Mouse (Mus musculus): ENCODE data around the gene Psmd7.

Psmd7 gene

DNA sequence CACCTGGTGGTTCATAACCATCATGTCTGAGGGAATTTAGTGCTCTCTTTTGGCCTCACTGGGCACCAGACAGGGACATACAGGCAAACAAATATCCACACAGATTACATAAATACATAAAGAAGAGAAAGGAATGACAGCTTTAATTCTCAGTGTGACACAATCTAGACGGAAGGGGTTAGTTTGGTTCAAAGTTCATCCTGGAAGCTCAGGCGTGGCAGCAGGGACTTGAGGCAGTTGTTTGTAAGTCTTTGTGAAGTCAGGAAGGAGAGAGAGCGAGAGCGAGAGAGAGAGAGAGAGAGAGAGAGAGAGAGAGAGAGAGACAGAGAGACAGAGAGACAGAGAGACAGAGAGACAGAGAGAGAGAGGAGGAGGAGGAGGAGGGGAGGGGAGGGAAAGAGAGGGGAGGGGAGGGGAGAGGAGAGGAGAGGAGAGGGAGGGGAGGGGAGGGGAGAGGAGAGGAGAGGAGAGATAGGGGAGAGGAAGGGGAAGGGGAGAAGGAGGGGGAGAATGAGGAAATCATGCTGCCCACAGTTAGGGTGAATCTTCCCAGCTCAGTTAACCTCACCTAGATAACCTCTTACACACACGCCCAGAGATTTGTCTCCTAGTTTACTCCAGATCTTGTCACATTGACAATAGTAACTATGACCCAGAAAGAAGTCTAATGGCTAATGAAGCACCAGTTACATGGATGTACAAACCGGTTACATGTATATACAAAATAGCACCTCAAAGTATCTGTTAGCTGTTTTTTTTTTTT lies 5.9 kb upstream of the Psmd7 start:
- Histone ChIP-seq H3K4me1 (replicated peaks; ENCODE audit: low read depth, low read length) (peaks cover 55% of the 10 kb centered on the region), H3K4me3 (replicated peaks; ENCODE audit: low read length) (no peak overlapping the region), H3K36me3 (ENCODE audit: insufficient read depth, low read length) (peaks cover 7% of the 10 kb centered on the region), H3K27me3 (ENCODE audit: insufficient read depth, low read length) (no peaks in the 10 kb centered on the region), H3K9me3 (ENCODE audit: low read length) (peaks cover 11% of the 10 kb centered on the region)
- no peak for TF ChIP-seq NANOG (IDR thresholded peaks at IDR 0.05; ENCODE audit: borderline replicate concordance, low read length)
- no peak for TF ChIP-seq POU5F1 (IDR thresholded peaks at IDR 0.05; ENCODE audit: borderline replicate concordance, low read length)
- TF ChIP-seq CTCF (conservative IDR thresholded peaks at IDR 0.05; ENCODE audit: low read length), result no peak

GRCm38 (mm10) chr8:107587429-107587994 lies 752 bp downstream of the Psmd7 start:
- H3K36me3 ChIP-seq (ENCODE audit: insufficient read depth, low read length), result peaks cover 43% of the 10 kb centered on the region
- peak overlapping the region; percentile 98 for H3K4me3 ChIP-seq (replicated peaks; ENCODE audit: low read length)
- H3K4me1 ChIP-seq (replicated peaks; ENCODE audit: low read depth, low read length), result peaks cover 50% of the 10 kb centered on the region
- H3K9me3 ChIP-seq (ENCODE audit: low read length), result no peaks in the 10 kb centered on the region
- TF ChIP-seq POU5F1 (IDR thresholded peaks at IDR 0.05; ENCODE audit: borderline replicate concordance, low read length) (no peak), NANOG (IDR thresholded peaks at IDR 0.05; ENCODE audit: borderline replicate concordance, low read length) (no peak), CTCF (conservative IDR thresholded peaks at IDR 0.05; ENCODE audit: low read length) (no peak)
- no peaks in the 10 kb centered on the region for H3K27me3 ChIP-seq (ENCODE audit: insufficient read depth, low read length)

GRCm38 (mm10) chr8:107582136-107582535 lies 6.1 kb downstream of the Psmd7 start:
- Histone ChIP-seq H3K4me3 (replicated peaks; ENCODE audit: low read length) (no peak overlapping the region), H3K4me1 (replicated peaks; ENCODE audit: low read depth, low read length) (peaks cover 89% of the 10 kb centered on the region), H3K27me3 (ENCODE audit: insufficient read depth, low read length) (no peaks in the 10 kb centered on the region), H3K9me3 (ENCODE audit: low read length) (no peaks in the 10 kb centered on the region), H3K36me3 (ENCODE audit: insufficient read depth, low read length) (peaks cover 96% of the 10 kb centered on the region)
- TF ChIP-seq CTCF (conservative IDR thresholded peaks at IDR 0.05; ENCODE audit: low read length) (no peak), POU5F1 (IDR thresholded peaks at IDR 0.05; ENCODE audit: borderline replicate concordance, low read length) (no peak), NANOG (IDR thresholded peaks at IDR 0.05; ENCODE audit: borderline replicate concordance, low read length) (no peak)

GRCm38 (mm10) chr8:107581536-107581935 lies 6.7 kb downstream of the Psmd7 start:
- Histone ChIP-seq H3K36me3 (ENCODE audit: insufficient read depth, low read length) (peaks cover 93% of the 10 kb centered on the region), H3K4me3 (replicated peaks; ENCODE audit: low read length) (no peak overlapping the region), H3K9me3 (ENCODE audit: low read length) (no peaks in the 10 kb centered on the region), H3K4me1 (replicated peaks; ENCODE audit: low read depth, low read length) (peaks cover 87% of the 10 kb centered on the region), H3K27me3 (ENCODE audit: insufficient read depth, low read length) (no peaks in the 10 kb centered on the region)
- TF ChIP-seq CTCF (conservative IDR thresholded peaks at IDR 0.05; ENCODE audit: low read length) (no peak), POU5F1 (IDR thresholded peaks at IDR 0.05; ENCODE audit: borderline replicate concordance, low read length) (no peak), NANOG (IDR thresholded peaks at IDR 0.05; ENCODE audit: borderline replicate concordance, low read length) (no peak)

GRCm38 (mm10) chr8:107580879-107581278 lies 7.4 kb downstream of the Psmd7 start:
- H3K4me3 ChIP-seq (replicated peaks; ENCODE audit: low read length), result no peak overlapping the region
- H3K36me3 ChIP-seq (ENCODE audit: insufficient read depth, low read length), result peaks cover 86% of the 10 kb centered on the region
- no peaks in the 10 kb centered on the region for H3K27me3 ChIP-seq (ENCODE audit: insufficient read depth, low read length)
- TF ChIP-seq NANOG (IDR thresholded peaks at IDR 0.05; ENCODE audit: borderline replicate concordance, low read length), result no peak
- no peak for TF ChIP-seq CTCF (conservative IDR thresholded peaks at IDR 0.05; ENCODE audit: low read length)
- no peak for TF ChIP-seq POU5F1 (IDR thresholded peaks at IDR 0.05; ENCODE audit: borderline replicate concordance, low read length)
- H3K4me1 ChIP-seq (replicated peaks; ENCODE audit: low read depth, low read length), result peaks cover 87% of the 10 kb centered on the region
- H3K9me3 ChIP-seq (ENCODE audit: low read length), result no peaks in the 10 kb centered on the region

DNA sequence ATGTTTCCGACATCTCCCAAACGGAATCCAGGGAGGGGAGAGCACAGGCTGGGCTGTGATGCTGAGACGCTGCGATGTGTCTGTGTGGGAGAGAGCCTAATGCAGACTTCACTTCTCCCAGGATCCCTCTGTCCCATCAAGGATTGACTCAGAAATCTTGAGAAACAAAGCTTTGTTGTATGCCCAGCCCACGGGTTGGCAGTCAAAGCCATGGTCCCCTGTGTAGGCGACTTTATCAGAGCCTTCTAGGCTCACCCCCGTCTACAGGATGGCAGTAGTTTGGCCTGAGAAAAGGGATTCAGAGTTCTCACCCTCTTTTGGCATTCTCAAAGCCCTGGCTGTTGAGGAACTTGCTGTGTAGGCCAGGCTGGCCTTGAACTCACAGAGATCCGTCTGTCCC lies 9.7 kb downstream of the Psmd7 start:
- no peaks in the 10 kb centered on the region for H3K27me3 ChIP-seq (ENCODE audit: insufficient read depth, low read length)
- TF ChIP-seq CTCF (conservative IDR thresholded peaks at IDR 0.05; ENCODE audit: low read length) (no peak), POU5F1 (IDR thresholded peaks at IDR 0.05; ENCODE audit: borderline replicate concordance, low read length) (no peak), NANOG (IDR thresholded peaks at IDR 0.05; ENCODE audit: borderline replicate concordance, low read length) (no peak)
- peaks cover 84% of the 10 kb centered on the region for H3K4me1 ChIP-seq (replicated peaks; ENCODE audit: low read depth, low read length)
- no peak overlapping the region for H3K4me3 ChIP-seq (replicated peaks; ENCODE audit: low read length)
- H3K9me3 ChIP-seq (ENCODE audit: low read length), result no peaks in the 10 kb centered on the region
- peaks cover 63% of the 10 kb centered on the region for H3K36me3 ChIP-seq (ENCODE audit: insufficient read depth, low read length)

DNA sequence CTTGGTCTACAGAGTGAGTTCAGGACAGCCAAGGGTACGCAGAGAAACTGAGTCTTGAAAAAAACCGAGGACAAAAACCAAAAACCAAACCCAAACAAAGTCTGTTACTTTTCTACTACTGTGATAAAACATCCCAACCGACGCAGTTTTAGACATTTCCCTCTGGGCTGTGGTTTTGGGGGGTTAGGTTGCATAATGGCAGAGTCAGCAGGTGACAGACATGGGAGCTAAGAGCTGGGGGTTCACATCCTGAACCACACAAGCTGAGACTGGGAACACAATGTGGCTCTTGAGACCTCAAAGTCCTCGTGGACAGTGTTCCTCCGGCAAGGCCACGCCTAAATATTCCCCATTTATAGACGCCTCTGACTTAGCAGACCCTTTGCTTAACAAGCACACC lies 10.1 kb downstream of the Psmd7 start:
- no peaks in the 10 kb centered on the region for H3K27me3 ChIP-seq (ENCODE audit: insufficient read depth, low read length)
- no peaks in the 10 kb centered on the region for H3K9me3 ChIP-seq (ENCODE audit: low read length)
- no peak for TF ChIP-seq NANOG (IDR thresholded peaks at IDR 0.05; ENCODE audit: borderline replicate concordance, low read length)
- TF ChIP-seq CTCF (conservative IDR thresholded peaks at IDR 0.05; ENCODE audit: low read length), result no peak
- TF ChIP-seq POU5F1 (IDR thresholded peaks at IDR 0.05; ENCODE audit: borderline replicate concordance, low read length), result no peak
- H3K36me3 ChIP-seq (ENCODE audit: insufficient read depth, low read length), result peaks cover 59% of the 10 kb centered on the region
- H3K4me1 ChIP-seq (replicated peaks; ENCODE audit: low read depth, low read length), result peaks cover 80% of the 10 kb centered on the region
- no peak overlapping the region for H3K4me3 ChIP-seq (replicated peaks; ENCODE audit: low read length)

GRCm38 (mm10) chr8:107577640-107578039 lies 10.6 kb downstream of the Psmd7 start:
- TF ChIP-seq CTCF (conservative IDR thresholded peaks at IDR 0.05; ENCODE audit: low read length) (no peak), NANOG (IDR thresholded peaks at IDR 0.05; ENCODE audit: borderline replicate concordance, low read length) (no peak), POU5F1 (IDR thresholded peaks at IDR 0.05; ENCODE audit: borderline replicate concordance, low read length) (no peak)
- Histone ChIP-seq H3K27me3 (ENCODE audit: insufficient read depth, low read length) (no peaks in the 10 kb centered on the region), H3K36me3 (ENCODE audit: insufficient read depth, low read length) (peaks cover 54% of the 10 kb centered on the region), H3K4me1 (replicated peaks; ENCODE audit: low read depth, low read length) (peaks cover 76% of the 10 kb centered on the region), H3K9me3 (ENCODE audit: low read length) (no peaks in the 10 kb centered on the region), H3K4me3 (replicated peaks; ENCODE audit: low read length) (no peak overlapping the region)

Measured in E14TG2a.4 (cell line).